Mouse (Mus musculus) mouse embryonic stem cell (cell line): Measurements from ENCODE around the gene Abca14.

Experiments
- in situ Hi-C, 2 experiments: fragments of 300-500 bp; cut with MboI; formaldehyde crosslinking; loops; 1 replicate in 1 of 2; 3 replicates in 1 of 2; pipeline ENCODE4 v1.14.3; 2019 to 2020; ENCODE audit warnings: low sequenced_read_pairs in 2 of 2, low pct_unique_long_range_greater_than_20kb in 1 of 2, mixed read lengths in 1 of 2; ENCODE audit not compliant: unreplicated experiment in 1 of 2

Gene Abca14

GRCm38 (mm10) chr7:120192816-120193215 is 10.9 kb upstream of the Abca14 start:
- in situ Hi-C loops = no loop called here

- in situ Hi-C loops = loop anchor here in 1 of 2 experiments (5.0 kb wide), 1 partner anchor 73 kb away; no protein-coding TSS in a partner anchor
Measured at GRCm38 (mm10) chr7:120195207-120195606, 8.6 kb upstream of the Abca14 start.

GRCm38 (mm10) chr7:120201231-120201744 is 2.5 kb upstream of the Abca14 start:
- in situ Hi-C loops = loop anchor here (5.0 to 25.0 kb wide), 3 partner anchors 79 to 364 kb away; partner anchors contain the start of gene Dnah3 (in 1 of the 2)

- in situ Hi-C loops = loop anchor here (5.0 to 25.0 kb wide), 3 partner anchors 79 to 364 kb away; partner anchors contain the start of gene Dnah3 (in 1 of the 2)
Measured at GRCm38 (mm10) chr7:120201771-120202170, 2.0 kb upstream of the Abca14 start, which contains the start of gene Crym. Gene Crym (minus strand): TSS chr7:120202111.

- in situ Hi-C loops = loop anchor here (10.0 to 25.0 kb wide), 2 partner anchors 111 to 369 kb away; partner anchors contain the start of gene Dnah3 (in 1 of the 2)
Measured at GRCm38 (mm10) chr7:120205989-120206388, 2.2 kb downstream of the Abca14 start.

GRCm38 (mm10) chr7:120228541-120228940 is 24.8 kb downstream of the Abca14 start:
- in situ Hi-C loops = no loop called here

GRCm38 (mm10) chr7:120241092-120241491 is 37.3 kb downstream of the Abca14 start:
- in situ Hi-C loops = loop anchor here in 1 of 2 experiments (10.0 kb wide), 1 partner anchor 84 kb away; the partner anchor contains the start of gene Abca15

- in situ Hi-C loops = no loop called here
Measured at GRCm38 (mm10) chr7:120271135-120271991, 67.6 kb downstream of the Abca14 start.

- in situ Hi-C loops = no loop called here
Measured at GRCm38 (mm10) chr7:120272110-120272509, 68.3 kb downstream of the Abca14 start.

GRCm38 (mm10) chr7:120285286-120285685 is 81.5 kb downstream of the Abca14 start:
- in situ Hi-C loops = no loop called here

- in situ Hi-C loops = no loop called here
Measured at GRCm38 (mm10) chr7:120316086-120316485, 112.3 kb downstream of the Abca14 start.

GRCm38 (mm10) chr7:120322963-120323362 is 119.2 kb downstream of the Abca14 start:
- in situ Hi-C loops = loop anchor here in 1 of 2 experiments (10.0 kb wide), 1 partner anchor 78 kb away; no protein-coding TSS in a partner anchor

GRCm38 (mm10) chr7:120325911-120326310 is 122.2 kb downstream of the Abca14 start:
- in situ Hi-C loops = loop anchor here in 1 of 2 experiments (10.0 to 25.0 kb wide), 2 partner anchors 81 to 214 kb away; partner anchors contain the start of gene Tmem159

GRCm38 (mm10) chr7:120327220-120328073 is 123.7 kb downstream of the Abca14 start:
- in situ Hi-C loops = loop anchor here in 1 of 2 experiments (10.0 to 25.0 kb wide), 2 partner anchors 83 to 215 kb away; partner anchors contain the start of gene Tmem159

- in situ Hi-C loops = loop anchor here in 1 of 2 experiments (10.0 to 25.0 kb wide), 2 partner anchors 83 to 216 kb away; partner anchors contain the start of gene Tmem159
Measured at GRCm38 (mm10) chr7:120328087-120328793, 124.5 kb downstream of the Abca14 start, which contains the start of gene Abca15. Gene Abca15 (plus strand): TSS chr7:120328670.

- in situ Hi-C loops = no loop called here
Measured at GRCm38 (mm10) chr7:120361159-120361558, 157.4 kb downstream of the Abca14 start.
